Mouse (Mus musculus) heart, embryonic 11.5 days (tissue): ENCODE measurements around the gene Mif. TPM values are rescaled to one million over a fixed set of nuclear protein-coding genes. Genes with fewer than 3 reads are reported as not detected.
"Not testable (repeated sequence)": the region's sequence is repeated elsewhere in the genome, so short reads cannot be mapped to it uniquely, and the experiment has no call there.

Source experiments
- ATAC-seq: fragments of 200-750 bp; cut with Nextera tagmentation; replicated peaks from 2 replicates; pipeline ENCODE4 v1.8.0; 2017; ENCODE audit warnings: moderate library complexity; ENCODE audit not compliant: insufficient number of reproducible peaks, low FRiP score, low TSS enrichment
- H3K27ac ChIP-seq: fragments of 300-500 bp; sonication (generic); 2 replicates; pipeline ENCODE4 v1.5.1; 2014; ENCODE audit warnings: mild to moderate bottlenecking, low read depth, low read length
- H3K27me3 ChIP-seq: fragments of 300-500 bp; sonication (generic); 2 replicates; pipeline ENCODE4 v1.6.1; 2014; ENCODE audit warnings: mild to moderate bottlenecking, low read length, mixed read lengths; ENCODE audit not compliant: control insufficient read depth, insufficient read depth
- H3K36me3 ChIP-seq: fragments of 300-500 bp; sonication (generic); 2 replicates; pipeline ENCODE4 v1.6.1; 2014; ENCODE audit warnings: mild to moderate bottlenecking, low read length, moderate library complexity, mixed read lengths; ENCODE audit not compliant: control insufficient read depth, insufficient read depth
- H3K4me1 ChIP-seq: fragments of 300-500 bp; sonication (generic); 2 replicates; pipeline ENCODE4 v1.6.1; 2014; ENCODE audit warnings: low read length; ENCODE audit not compliant: control insufficient read depth, insufficient read depth
- H3K4me2 ChIP-seq: fragments of 300-500 bp; sonication (generic); 2 replicates; pipeline ENCODE4 v1.6.1; 2014; ENCODE audit warnings: mild to moderate bottlenecking, moderate library complexity
- H3K4me3 ChIP-seq: fragments of 300-500 bp; sonication (generic); 2 replicates; pipeline ENCODE4 v1.5.1; 2014; ENCODE audit warnings: low read depth, low read length
- H3K9ac ChIP-seq: fragments of 300-500 bp; sonication (generic); 2 replicates; pipeline ENCODE4 v1.6.1; 2014; ENCODE audit warnings: mild to moderate bottlenecking, low read depth, low read length, moderate library complexity
- H3K9me3 ChIP-seq: fragments of 300-500 bp; sonication (generic); replicated peaks from 2 replicates; pipeline ENCODE4 v1.6.1; 2016; ENCODE audit warnings: low read length; ENCODE audit not compliant: control insufficient read depth
- WGBS: fragments of 180-500 bp; shearing (Covaris S2); extraction: QIAGEN DNeasy Blood & Tissue Kit; methylation state at CpG from one replicate; pipeline ENCODE4 v1.1.7; 2014; ENCODE audit not compliant: insufficient replicate concordance; 5-methylcytosine and 5-hydroxymethylcytosine counted together
- polyA plus RNA-seq: library from polyadenylated mRNA; unstranded; fragments of >200 nt; fragmentation: Nextera tagmentation; extraction: Ambion mirVana; gene quantifications from 2 replicates; pipeline ENCODE4 v1.2.1, GENCODE M21; 2014

The Mif gene
- 2,705 and 2,898 TPM in 2 replicates for polyA plus RNA-seq

DNA sequence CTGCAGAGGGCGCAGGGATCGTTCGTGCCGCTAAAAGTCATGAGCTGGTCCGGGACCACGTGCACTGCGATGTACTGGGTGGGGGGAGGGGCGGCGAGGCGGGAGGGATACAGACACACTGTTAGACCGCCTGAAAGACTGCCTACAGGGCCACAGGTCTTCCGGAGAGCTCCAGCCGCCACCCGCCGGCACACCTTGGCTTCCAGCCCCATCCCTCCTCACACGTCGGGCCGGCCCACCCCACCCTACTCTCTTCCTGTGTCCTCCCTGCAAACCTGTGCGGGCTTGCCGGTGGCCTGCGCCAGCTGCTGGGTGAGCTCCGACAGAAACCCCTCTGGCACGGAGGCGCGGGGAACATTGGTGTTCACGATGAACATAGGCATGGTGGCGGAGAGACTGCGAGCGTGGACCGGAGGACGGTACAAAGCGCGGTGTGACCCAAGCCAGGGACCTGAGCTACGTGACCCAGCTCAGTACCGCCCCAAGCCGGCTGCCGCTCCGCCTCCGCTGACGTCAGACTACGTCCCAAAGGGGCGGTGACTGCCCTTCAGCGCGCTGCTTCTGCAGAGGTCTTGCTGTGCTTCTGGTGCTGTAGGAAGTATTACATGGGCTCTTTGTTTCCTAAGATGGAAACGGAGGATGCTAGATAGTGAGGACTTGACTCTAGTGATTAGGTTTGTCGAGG lies at the start of gene Mif:
TSS of gene Mif (minus strand) at position 455 of the 685 bp plus-strand sequence.
- H3K36me3 ChIP-seq, H3K9me3 ChIP-seq, H3K27me3 ChIP-seq: not testable (repeated sequence)
- H3K4me2 ChIP-seq, result peak within 1 kb of the TSS; percentile 88
- peak within 1 kb of the TSS; percentile 74 for H3K4me3 ChIP-seq
- peak within 1 kb of the TSS; percentile 96 for H3K27ac ChIP-seq
- ATAC-seq, result peak; percentile 93
- under 1% methylated on average over 38 of the region's 46 CpGs for WGBS
- peaks cover 26% of the 10 kb centered on the region for H3K4me1 ChIP-seq
- H3K9ac ChIP-seq, result peak within 1 kb of the TSS; percentile 94

DNA sequence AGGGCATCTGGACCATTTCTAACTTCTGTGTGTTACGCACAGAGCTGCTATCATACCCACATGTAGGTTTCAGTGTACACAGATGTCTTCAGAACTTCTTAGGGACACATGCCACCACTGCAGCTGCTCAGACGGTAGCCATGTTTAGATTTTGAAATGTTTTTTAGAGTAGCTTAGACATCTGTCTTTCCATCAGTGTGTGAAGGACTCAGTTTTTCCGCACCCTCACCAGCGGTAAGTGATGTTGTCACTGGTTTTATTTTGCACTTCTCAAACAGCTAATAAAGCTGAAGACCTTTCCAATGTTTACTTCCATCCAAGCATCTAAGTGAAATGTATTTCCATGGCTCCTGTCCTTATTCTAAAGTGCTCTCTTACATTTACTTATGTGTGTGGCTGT lies 46.8 kb upstream of the Mif start:
- Histone ChIP-seq H3K9ac (no peak overlapping the region), H3K27me3 (no peaks in the 10 kb centered on the region), H3K4me2 (no peak overlapping the region), H3K27ac (no peak overlapping the region), H3K4me1 (no peaks in the 10 kb centered on the region), H3K9me3 (no peaks in the 10 kb centered on the region), H3K4me3 (no peak overlapping the region), H3K36me3 (peaks cover 54% of the 10 kb centered on the region)
- ATAC-seq, result no peak
- whole genome bisulfite sequencing, result 97% methylated on average over 4 of the region's 4 CpGs

DNA sequence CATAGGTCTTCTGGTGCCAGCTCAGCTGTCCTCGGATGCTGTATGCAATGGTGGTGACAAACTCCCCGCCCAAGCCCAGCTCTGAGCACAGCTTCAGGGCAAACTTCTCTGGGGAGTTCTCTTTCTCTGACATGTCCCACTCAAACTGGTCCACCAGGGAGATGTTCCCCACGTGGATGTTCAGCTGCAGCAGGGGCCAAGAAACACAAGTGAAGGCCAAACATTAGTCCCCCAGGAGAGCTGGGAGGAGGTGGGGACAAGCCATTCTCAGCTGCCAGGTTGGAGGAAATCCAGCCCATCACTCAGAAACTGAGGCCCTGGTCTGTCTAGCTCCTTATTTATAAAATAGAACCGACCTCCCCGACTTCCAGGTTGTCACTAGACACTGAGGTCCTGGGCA lies 44.4 kb upstream of the Mif start:
- Histone ChIP-seq H3K27me3 (no peaks in the 10 kb centered on the region), H3K9me3 (no peaks in the 10 kb centered on the region), H3K4me3 (no peak overlapping the region), H3K36me3 (peaks cover 39% of the 10 kb centered on the region), H3K27ac (no peak overlapping the region), H3K9ac (no peak overlapping the region), H3K4me2 (no peak overlapping the region), H3K4me1 (peaks cover 4% of the 10 kb centered on the region; the same call in 1 of the 2 replicates)
- no peak for ATAC-seq
- WGBS, result 89% methylated on average over 5 of the region's 5 CpGs

GRCm38 (mm10) chr10:75898846-75899245 lies 38.8 kb upstream of the Mif start:
- peaks cover 16% of the 10 kb centered on the region; the same call in 1 of the 2 replicates for H3K4me1 ChIP-seq
- H3K9ac ChIP-seq, result peak overlapping the region; percentile 29; the same call in 1 of the 2 replicates
- peaks cover 39% of the 10 kb centered on the region for H3K36me3 ChIP-seq
- ATAC-seq, result no peak
- H3K4me3 ChIP-seq, result no peak overlapping the region
- 48% methylated on average over 3 of the region's 3 CpGs for WGBS
- peak overlapping the region; percentile 4; the same call in 1 of the 2 replicates for H3K27ac ChIP-seq
- H3K4me2 ChIP-seq, result no peak overlapping the region
- no peaks in the 10 kb centered on the region for H3K9me3 ChIP-seq
- H3K27me3 ChIP-seq, result no peaks in the 10 kb centered on the region

DNA sequence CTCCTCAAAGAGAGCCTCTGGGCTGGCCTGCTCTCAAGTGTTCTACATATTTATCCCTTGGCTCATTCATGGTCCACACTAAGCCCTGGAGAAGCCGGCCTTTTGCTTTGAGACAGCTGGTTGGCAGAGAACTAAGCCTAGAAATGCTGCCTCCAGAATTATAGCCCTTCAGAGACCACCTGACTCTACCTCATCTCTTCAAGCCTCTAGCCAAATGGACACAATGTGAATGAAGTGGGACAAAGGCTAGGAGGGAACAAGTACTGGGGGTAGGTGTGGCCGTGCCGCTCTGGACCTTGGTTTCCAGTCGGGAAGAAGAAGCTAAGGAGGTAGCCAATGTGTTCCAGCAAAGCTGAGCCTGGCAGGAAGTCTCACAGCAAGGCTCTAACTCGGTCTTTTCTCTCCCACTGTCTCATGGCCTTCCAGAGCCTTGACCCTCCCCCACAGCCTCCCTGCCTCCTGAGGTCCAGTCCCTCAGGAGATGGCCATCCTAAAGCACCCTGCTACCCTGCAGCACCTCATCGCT lies 38.1 kb upstream of the Mif start:
- Histone ChIP-seq H3K27me3 (no peaks in the 10 kb centered on the region), H3K9me3 (no peaks in the 10 kb centered on the region), H3K4me2 (no peak overlapping the region), H3K9ac (no peak overlapping the region), H3K4me1 (peaks cover 21% of the 10 kb centered on the region), H3K27ac (0 out of 2 replicates have a peak overlapping the region, but pooled peaks have one; percentile 4), H3K4me3 (no peak overlapping the region), H3K36me3 (peaks cover 33% of the 10 kb centered on the region)
- no peak for ATAC-seq
- WGBS, result 78% methylated on average over 6 of the region's 6 CpGs

- peaks cover 28% of the 10 kb centered on the region for H3K36me3 ChIP-seq
These were observed 37.3 kb upstream of the Mif start for GRCm38 (mm10) chr10:75897373-75897772.

DNA sequence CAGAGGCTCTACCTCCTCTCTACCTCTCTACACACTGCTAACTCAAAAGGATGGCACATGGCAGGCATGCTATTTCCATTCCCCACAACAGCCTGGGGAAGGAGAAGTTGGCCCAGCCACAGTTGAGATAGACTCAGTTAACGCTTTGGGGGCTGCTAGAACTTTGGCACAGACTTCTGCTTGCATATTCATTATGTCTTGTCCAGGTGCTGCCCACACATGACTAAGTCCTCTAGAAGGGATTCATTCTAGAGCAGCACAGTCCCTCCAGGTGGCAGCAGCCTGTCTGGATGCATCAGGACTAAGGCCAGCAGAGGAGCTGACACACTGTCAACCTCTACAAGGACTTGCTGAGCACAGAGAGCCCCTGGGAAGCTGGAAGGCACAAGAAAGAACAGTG lies 36.2 kb upstream of the Mif start:
- Histone ChIP-seq H3K4me2 (no peak overlapping the region), H3K36me3 (peaks cover 22% of the 10 kb centered on the region), H3K27me3 (no peaks in the 10 kb centered on the region), H3K4me3 (no peak overlapping the region), H3K4me1 (peaks cover 21% of the 10 kb centered on the region), H3K9me3 (no peaks in the 10 kb centered on the region), H3K27ac (no peak overlapping the region), H3K9ac (no peak overlapping the region)
- no peak for ATAC-seq
- 92% methylated on average over 1 of the region's 1 CpGs for WGBS

More at GRCm38 (mm10) chr10:75897373-75897772, 37.3 kb upstream of the Mif start:
- Histone ChIP-seq H3K9me3 (no peaks in the 10 kb centered on the region), H3K4me2 (no peak overlapping the region), H3K27ac (no peak overlapping the region), H3K4me1 (peaks cover 21% of the 10 kb centered on the region), H3K27me3 (no peaks in the 10 kb centered on the region), H3K4me3 (no peak overlapping the region), H3K9ac (no peak overlapping the region)
- no peak for ATAC-seq
- 46% methylated on average over 6 of the region's 6 CpGs for WGBS

GRCm38 (mm10) chr10:75895730-75896129 lies 35.7 kb upstream of the Mif start:
- no peak for ATAC-seq
- Histone ChIP-seq H3K36me3 (peaks cover 22% of the 10 kb centered on the region), H3K4me3 (no peak overlapping the region), H3K4me2 (no peak overlapping the region), H3K27ac (no peak overlapping the region), H3K4me1 (peaks cover 21% of the 10 kb centered on the region), H3K9me3 (no peaks in the 10 kb centered on the region), H3K9ac (no peak overlapping the region), H3K27me3 (no peaks in the 10 kb centered on the region)
- WGBS, result 91% methylated on average over 5 of the region's 5 CpGs

DNA sequence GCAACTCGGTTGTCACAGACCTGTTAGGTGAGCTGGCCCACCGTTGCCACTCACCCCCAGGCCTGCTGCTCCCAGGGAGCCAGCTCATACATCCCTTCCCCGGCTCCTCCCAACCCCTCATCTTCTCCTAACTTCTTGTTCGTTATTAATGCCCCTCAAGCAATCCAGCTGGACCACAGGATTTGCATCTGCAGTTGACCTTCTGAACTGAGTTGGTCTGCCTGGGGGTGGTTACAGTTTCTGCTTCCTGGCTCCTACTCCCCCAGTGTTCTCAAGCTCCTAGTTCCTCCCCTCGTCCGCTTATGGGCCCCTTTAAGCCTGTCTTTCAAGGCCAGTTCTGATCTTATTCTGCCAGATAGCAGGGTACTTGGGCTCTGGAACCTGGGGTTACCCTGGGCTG lies 34.6 kb upstream of the Mif start:
- peaks cover 22% of the 10 kb centered on the region for H3K36me3 ChIP-seq
- ATAC-seq, result no peak
- H3K27ac ChIP-seq, result no peak overlapping the region
- no peaks in the 10 kb centered on the region for H3K9me3 ChIP-seq
- H3K4me1 ChIP-seq, result peaks cover 20% of the 10 kb centered on the region
- no peak overlapping the region for H3K4me2 ChIP-seq
- H3K27me3 ChIP-seq, result no peaks in the 10 kb centered on the region
- 69% methylated on average over 6 of the region's 6 CpGs for WGBS
- no peak overlapping the region for H3K4me3 ChIP-seq
- H3K9ac ChIP-seq, result no peak overlapping the region
